Mouse (Mus musculus) liver, embryonic 13.5 days (tissue): ENCODE measurements around the gene Hist1h2ao. TPM values are rescaled to one million over a fixed set of nuclear protein-coding genes. Genes with fewer than 3 reads are reported as not detected.

Experiments used
- ATAC-seq: fragments of 200-750 bp; cut with Nextera tagmentation; 2 replicates; pipeline ENCODE4 v1.8.0; 2017; ENCODE audit warnings: low read depth, mild to moderate bottlenecking, moderate number of reproducible peaks, moderate library complexity
- DNase-seq: peaks from one replicate; pipeline ENCODE4 v3.0.0; 2022
- H3K27ac ChIP-seq: fragments of 300-500 bp; sonication (generic); 2 replicates; pipeline ENCODE4 v1.5.1; 2015; ENCODE audit warnings: moderate library complexity, mild to moderate bottlenecking, inconsistent platforms
- H3K27me3 ChIP-seq: fragments of 300-500 bp; sonication (generic); 2 replicates; pipeline ENCODE4 v1.6.1; 2015; ENCODE audit warnings: mild to moderate bottlenecking, inconsistent platforms
- H3K36me3 ChIP-seq: fragments of 300-500 bp; sonication (generic); 2 replicates; pipeline ENCODE4 v1.6.1; 2015; ENCODE audit warnings: mild to moderate bottlenecking, inconsistent platforms
- H3K4me1 ChIP-seq: fragments of 300-500 bp; sonication (generic); replicated peaks from 2 replicates; pipeline ENCODE4 v1.6.1; 2015; ENCODE audit warnings: inconsistent platforms
- H3K4me2 ChIP-seq: fragments of 300-500 bp; sonication (generic); 2 replicates; pipeline ENCODE4 v1.6.1; 2015; ENCODE audit warnings: inconsistent platforms, mild to moderate bottlenecking, moderate library complexity
- H3K4me3 ChIP-seq: fragments of 300-500 bp; sonication (generic); replicated peaks from 2 replicates; pipeline ENCODE4 v1.5.1; 2015; ENCODE audit warnings: mild to moderate bottlenecking, inconsistent platforms
- H3K9ac ChIP-seq: fragments of 300-500 bp; sonication (generic); 2 replicates; pipeline ENCODE4 v1.6.1; 2015; ENCODE audit warnings: mild to moderate bottlenecking, inconsistent platforms
- H3K9me3 ChIP-seq: fragments of 300-500 bp; sonication (generic); replicated peaks from 2 replicates; pipeline ENCODE4 v1.6.1; 2016; ENCODE audit warnings: inconsistent platforms
- WGBS: fragments of 180-500 bp; shearing (Covaris S2); methylation state at CpG from one replicate; pipeline ENCODE4 v1.1.7; 2015; ENCODE audit not compliant: insufficient replicate concordance; 5-methylcytosine and 5-hydroxymethylcytosine counted together
- microRNA-seq: library from miRNA; unstranded; fragments of <30 nt; microRNA quantifications from one replicate; pipeline ENCODE4, GENCODE M21; 2016
- polyA plus RNA-seq: library from polyadenylated mRNA; unstranded; fragments of >200 nt; fragmentation: Nextera tagmentation; extraction: Ambion mirVana; gene quantifications from 2 replicates; pipeline ENCODE4 v1.2.1, GENCODE M21; 2015

Gene Hist1h2ao
- polyA plus RNA-seq, 1 experiment from 2014 or later = 1.4 TPM

GRCm38 (mm10) chr13:21852215-21852945 lies 42.1 kb downstream of the Hist1h2ao start:
- Histone ChIP-seq H3K27me3 (no peaks in the 10 kb centered on the region), H3K9ac (peak overlapping the region; percentile 39; the same call in 1 of the 2 replicates), H3K4me1 (peaks cover 10% of the 10 kb centered on the region), H3K4me3 (no peak overlapping the region), H3K4me2 (0 out of 2 replicates have a peak overlapping the region, but pooled peaks have one; percentile 8), H3K9me3 (no peaks in the 10 kb centered on the region), H3K36me3 (no peaks in the 10 kb centered on the region), H3K27ac (peak overlapping the region; percentile 39; the same call in 1 of the 2 replicates)
- DNase-seq (no peak), ATAC-seq (no peak)
- 18% methylated on average over 3 of the region's 3 CpGs for WGBS

GRCm38 (mm10) chr13:21855146-21855545 lies 44.9 kb downstream of the Hist1h2ao start:
- peak overlapping the region; percentile 66 for H3K9ac ChIP-seq
- peak overlapping the region; percentile 68 for H3K4me3 ChIP-seq
- H3K4me2 ChIP-seq = peak overlapping the region; percentile 72
- no peaks in the 10 kb centered on the region for H3K9me3 ChIP-seq
- DNase-seq = peak; percentile 82
- ATAC-seq = peak; percentile 93
- no peak overlapping the region for H3K27ac ChIP-seq
- under 1% methylated on average over 11 of the region's 11 CpGs for WGBS
- peaks cover 10% of the 10 kb centered on the region for H3K4me1 ChIP-seq
- no peaks in the 10 kb centered on the region for H3K36me3 ChIP-seq
- H3K27me3 ChIP-seq = no peaks in the 10 kb centered on the region

GRCm38 (mm10) chr13:21855698-21856162 lies 45.5 kb downstream of the Hist1h2ao start:
- under 1% methylated on average over 15 of the region's 15 CpGs for WGBS
- Histone ChIP-seq H3K36me3 (no peaks in the 10 kb centered on the region), H3K4me3 (peak overlapping the region; percentile 68), H3K27ac (peak overlapping the region; percentile 59), H3K9ac (peak overlapping the region; percentile 66), H3K4me1 (peaks cover 10% of the 10 kb centered on the region), H3K9me3 (no peaks in the 10 kb centered on the region), H3K27me3 (no peaks in the 10 kb centered on the region), H3K4me2 (peak overlapping the region; percentile 72)
- DNase-seq = peak; percentile 66
- ATAC-seq = peak; percentile 63

Small RNA genes lying within 50 kb of the gene (microRNA-seq; reads per million reads assigned to microRNA genes)
- gene Gm19658 = not detected
- gene Gm44346 = not detected
- gene Gm44466 = not detected

Other genes starting within 250 kb of the Hist1h2ao start
- gene Olfr1364, start 228.7 kb upstream of the Hist1h2ao start, polyA plus RNA-seq = not detected in 2 replicates
- not detected in 2 replicates for gene Olfr1362, start 196.4 kb upstream of the Hist1h2ao start, polyA plus RNA-seq
- not detected in 2 replicates for gene Olfr11, start 167.9 kb upstream of the Hist1h2ao start, polyA plus RNA-seq
- not detected in 2 replicates for gene Olfr1361, start 147.1 kb upstream of the Hist1h2ao start, polyA plus RNA-seq
- not detected in 2 replicates for gene Olfr1360, start 133.1 kb upstream of the Hist1h2ao start, polyA plus RNA-seq
- gene Olfr1359, start 112.4 kb upstream of the Hist1h2ao start, polyA plus RNA-seq = not detected in 2 replicates
- 1.8 and 3.0 TPM in 2 replicates for gene Hist1h2bl, start 94.3 kb upstream of the Hist1h2ao start, polyA plus RNA-seq
- gene Hist1h2ai, start 94.0 kb upstream of the Hist1h2ao start, polyA plus RNA-seq = 15.6 and 39.6 TPM in 2 replicates
- gene Hist1h3h, start 92.8 kb upstream of the Hist1h2ao start, polyA plus RNA-seq = 5.8 and 11.7 TPM in 2 replicates
- gene Hist1h2bm, start 88.4 kb upstream of the Hist1h2ao start, polyA plus RNA-seq = 4.3 and 8.6 TPM in 2 replicates
- gene Hist1h4j, start 75.4 kb upstream of the Hist1h2ao start, polyA plus RNA-seq = 0.41 and 0.81 TPM in 2 replicates
- 2.8 and 5.6 TPM in 2 replicates for gene Hist1h4k, start 60.0 kb upstream of the Hist1h2ao start, polyA plus RNA-seq
- 30.8 and 91.0 TPM in 2 replicates for gene Hist1h2ak, start 56.6 kb upstream of the Hist1h2ao start, polyA plus RNA-seq
- gene Hist1h2bn, start 56.3 kb upstream of the Hist1h2ao start, polyA plus RNA-seq = 4.4 and 14.4 TPM in 2 replicates
- 37.3 and 37.6 TPM in 2 replicates for gene Hist1h1b, start 29.8 kb upstream of the Hist1h2ao start, polyA plus RNA-seq
- 164 and 194 TPM in 2 replicates for gene Hist1h3i, start 27.1 kb upstream of the Hist1h2ao start, polyA plus RNA-seq
- 5.8 and 15.9 TPM in 2 replicates for gene Hist1h2an, start 23.2 kb upstream of the Hist1h2ao start, polyA plus RNA-seq
- 2.8 and 3.8 TPM in 2 replicates for gene Hist1h2bp, start 23.0 kb upstream of the Hist1h2ao start, polyA plus RNA-seq
- gene Hist1h2bq, start 268 bp upstream of the Hist1h2ao start, polyA plus RNA-seq = 22.0 and 34.4 TPM in 2 replicates
- gene Hist1h4m, start 1.3 kb downstream of the Hist1h2ao start, polyA plus RNA-seq = not detected in 2 replicates
- 14.8 and 21.6 TPM in 2 replicates for gene Hist1h4n, start 21.7 kb downstream of the Hist1h2ao start, polyA plus RNA-seq
- gene Hist1h2ap, start 23.0 kb downstream of the Hist1h2ao start, polyA plus RNA-seq = 4,833 and 5,264 TPM in 2 replicates
- 22.5 and 35.7 TPM in 2 replicates for gene Hist1h2br, start 23.3 kb downstream of the Hist1h2ao start, polyA plus RNA-seq
- gene Zfp184, start 134.6 kb downstream of the Hist1h2ao start, polyA plus RNA-seq = 0.89 and 1.0 TPM in 2 replicates
- gene Pom121l2, start 170.7 kb downstream of the Hist1h2ao start, polyA plus RNA-seq = not detected in 2 replicates
- 0.25 and 0.39 TPM in 2 replicates for gene Prss16, start 199.3 kb downstream of the Hist1h2ao start, polyA plus RNA-seq
- gene Hist1h2ah, start 225.1 kb downstream of the Hist1h2ao start, polyA plus RNA-seq = 3.6 and 18.3 TPM in 2 replicates
- 3.5 and 3.7 TPM in 2 replicates for gene Hist1h2bk, start 225.4 kb downstream of the Hist1h2ao start, polyA plus RNA-seq
- 38.8 and 52.6 TPM in 2 replicates for gene Hist1h4i, start 230.9 kb downstream of the Hist1h2ao start, polyA plus RNA-seq
- 17.9 and 18.6 TPM in 2 replicates for gene Hist1h2ag, start 232.5 kb downstream of the Hist1h2ao start, polyA plus RNA-seq
- 11.6 and 16.7 TPM in 2 replicates for gene Hist1h2bj, start 232.7 kb downstream of the Hist1h2ao start, polyA plus RNA-seq